Mouse (Mus musculus): ENCODE results near the gene Tbkbp1.

DNA sequence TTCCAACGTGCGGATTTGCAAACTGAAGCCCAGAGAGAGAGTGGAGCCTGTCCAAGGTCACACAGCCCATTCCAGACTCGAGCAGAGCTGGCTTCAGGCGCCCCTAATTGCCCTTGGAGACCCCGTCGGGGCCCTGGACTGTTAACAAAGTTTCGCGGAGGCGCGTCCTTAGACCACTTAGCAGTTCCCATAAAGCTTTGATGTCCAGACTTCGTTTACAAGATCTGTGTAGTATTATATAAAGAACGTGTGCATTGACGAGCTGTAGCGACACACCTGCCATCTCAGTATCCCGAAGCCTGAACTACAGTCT lies 37.3 kb upstream of the Tbkbp1 start:
- TF ChIP-seq CTCF (conservative IDR thresholded peaks at IDR 0.05; ENCODE audit: low read length) (no peak), POU5F1 (IDR thresholded peaks at IDR 0.05; ENCODE audit: borderline replicate concordance, low read length) (no peak)
